Mouse (Mus musculus): ENCODE measurements around the gene Cltrn.

Cltrn gene

DNA sequence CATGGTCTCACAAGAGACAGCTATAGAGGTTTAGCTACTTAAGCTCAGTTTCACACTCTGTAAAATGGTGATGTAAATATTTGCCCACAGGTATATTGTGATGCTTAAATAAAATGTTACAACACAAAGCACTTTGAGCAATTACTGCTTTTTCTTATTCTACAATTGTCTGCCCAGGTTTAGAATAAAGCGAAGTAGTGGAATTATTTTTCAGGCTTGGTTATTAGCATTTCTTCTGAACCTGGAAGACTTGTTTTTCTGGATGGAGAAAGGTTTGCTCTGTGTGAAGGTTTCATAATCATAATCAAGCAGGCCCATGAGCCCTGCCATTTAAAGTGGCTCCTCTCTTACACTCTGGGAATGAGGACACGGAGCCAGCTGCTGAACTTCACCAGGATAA, 50.4 kb downstream of the Cltrn start, which contains the start of gene Ace2:
Gene Ace2 (plus strand): TSS at position 301 of the 400 bp plus-strand sequence.
- DNase-seq (ENCODE audit: low read depth), result no peak

DNA sequence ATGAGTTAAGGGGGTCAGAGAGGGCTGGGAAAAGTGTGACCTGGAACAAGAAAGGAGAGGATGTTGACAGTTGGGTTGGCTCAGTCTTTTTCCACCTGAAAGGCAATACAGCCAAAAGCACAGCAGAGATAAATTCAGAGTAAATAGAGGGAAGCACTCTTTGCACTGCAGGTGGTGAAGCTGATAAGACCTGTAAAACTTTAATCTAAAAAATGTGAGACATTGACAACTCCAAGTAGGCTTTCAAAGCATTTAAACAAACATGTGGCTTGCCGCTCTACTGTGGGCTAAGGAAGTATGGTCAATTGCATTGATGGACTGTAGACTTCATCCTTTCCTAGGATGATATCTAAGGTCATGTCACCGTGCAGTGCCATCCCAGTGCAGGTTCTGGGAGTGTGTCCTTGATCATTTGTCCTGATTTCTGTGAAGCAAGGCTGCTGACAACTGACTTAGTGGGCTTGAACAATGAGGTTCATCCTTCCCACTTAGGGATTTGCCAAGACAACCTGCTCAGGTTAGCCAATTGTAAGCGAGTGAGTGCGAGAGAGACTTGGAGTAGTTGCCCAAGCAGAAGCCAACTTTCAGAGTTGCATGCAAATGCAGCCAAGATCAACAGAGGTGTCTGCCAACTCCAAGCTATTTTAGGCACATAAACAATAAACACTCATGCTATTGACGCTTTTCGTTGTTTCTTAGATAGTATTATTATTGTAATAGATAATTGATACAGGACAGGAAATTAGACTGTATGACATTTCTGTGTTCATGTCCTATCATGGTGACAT, 57.0 kb downstream of the Cltrn start:
- no peak for DNase-seq (ENCODE audit: low read depth)

DNA sequence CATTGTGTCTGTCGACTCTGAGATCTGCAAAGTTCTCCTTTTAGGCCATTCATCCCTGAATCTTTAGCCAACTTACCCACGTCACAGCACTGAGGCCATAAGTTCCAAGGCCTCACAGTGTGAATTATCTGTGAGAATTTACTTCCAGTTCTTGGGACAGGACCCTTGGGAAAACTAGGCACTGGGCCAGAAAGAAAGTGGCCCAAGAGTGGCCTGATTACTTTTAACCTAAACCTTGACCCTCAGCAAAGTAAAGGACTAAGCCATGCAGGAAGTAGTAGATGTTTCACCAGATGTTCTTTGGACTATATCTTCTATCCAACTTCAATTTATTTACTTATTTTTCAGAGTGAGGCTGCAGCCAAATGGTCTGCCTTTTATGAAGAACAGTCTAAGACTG, 64.1 kb downstream of the Cltrn start:
- DNase-seq (ENCODE audit: low read depth), result no peak

DNA sequence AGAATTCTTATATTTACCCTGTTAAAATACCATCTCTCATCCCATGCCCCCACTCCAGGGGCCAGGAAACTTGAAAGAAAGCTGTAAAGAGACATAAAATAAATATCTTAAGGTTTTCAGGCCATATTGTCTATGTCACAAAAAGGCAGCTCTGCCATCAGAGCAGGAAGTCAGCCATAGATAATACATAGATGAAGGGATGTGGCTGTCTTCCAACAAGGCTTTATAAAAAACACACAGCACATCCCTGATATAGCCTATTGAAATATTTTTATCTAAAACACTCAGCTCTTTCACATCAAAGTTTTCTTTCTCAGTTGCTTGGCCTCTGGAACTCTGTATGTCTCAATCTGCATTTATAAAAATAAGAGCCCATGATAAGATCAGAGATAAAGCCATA, 65.0 kb downstream of the Cltrn start:
- no peak for DNase-seq (ENCODE audit: low read depth)

DNA sequence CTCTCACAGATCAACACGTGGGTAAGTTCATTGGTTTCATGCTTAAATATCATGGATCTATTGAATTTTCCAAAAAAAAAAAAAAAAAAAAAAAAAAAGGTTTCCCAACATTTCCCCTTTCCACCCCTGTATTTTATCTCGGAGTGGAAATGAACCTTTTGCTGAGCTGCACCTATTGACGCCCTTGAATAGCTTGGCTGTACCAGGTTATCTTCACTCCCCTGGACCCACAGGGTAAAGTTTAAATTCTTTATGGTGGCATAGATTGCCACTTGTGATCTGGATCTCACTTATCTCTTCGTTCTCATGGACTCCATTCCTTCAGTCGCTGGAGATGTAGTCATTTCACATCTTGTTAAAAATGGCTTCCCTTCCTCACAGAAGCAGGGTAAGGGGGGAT, 66.0 kb downstream of the Cltrn start:
- DNase-seq (ENCODE audit: low read depth), result no peak

DNA sequence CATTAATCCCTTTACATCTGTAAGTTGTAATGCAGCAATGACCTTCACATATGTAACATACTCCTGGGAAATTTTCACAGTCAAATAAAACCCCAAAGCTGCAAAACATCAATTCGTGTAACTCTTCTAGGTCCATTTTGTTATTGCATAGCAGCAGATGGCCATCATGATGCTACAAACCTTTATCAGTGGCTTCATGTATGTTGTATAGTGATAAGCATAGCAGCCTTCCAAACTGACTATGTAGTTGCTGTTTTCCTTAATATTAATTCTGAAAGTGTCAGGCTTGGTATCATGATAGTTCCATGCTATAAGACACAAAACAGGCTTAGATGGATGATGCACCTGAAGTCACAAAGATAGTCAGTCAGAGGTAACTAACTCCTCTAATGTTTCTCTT, 76.1 kb downstream of the Cltrn start:
- no peak for DNase-seq (ENCODE audit: low read depth)

All from c-Kit-positive CD71-negative TER-119-negative erythroid progenitor cells, embryonic 14.5 days (primary cell).